Mouse (Mus musculus) MEL (cell line): ENCODE data around the gene Nr3c2.

Experiments
- BHLHE40 ChIP-seq: IDR thresholded peaks from 2 replicates; pipeline ENCODE4 v1.6.1; 2012; ENCODE audit warnings: low read depth, mild to moderate bottlenecking, inconsistent platforms, low read length, improper control_type of control experiment, borderline replicate concordance
- CTCF ChIP-seq, 3 experiments: IDR thresholded peaks in 2 of 3; conservative IDR thresholded peaks in 1 of 3; 2 replicates each; pipeline ENCODE4 v1.5.1; 2011 to 2012; ENCODE audit warnings: low read length in 3 of 3, low read depth in 2 of 3, mild to moderate bottlenecking in 2 of 3, improper control_type of control experiment in 1 of 3, inconsistent platforms in 1 of 3, mixed read lengths in 1 of 3, moderate library complexity in 1 of 3; ENCODE audit not compliant: control insufficient read depth in 1 of 3, insufficient read depth in 1 of 3, poor library complexity in 1 of 3, severe bottlenecking in 1 of 3
- ELF1 ChIP-seq: IDR thresholded peaks from 2 replicates; pipeline ENCODE4 v1.6.1; 2014; ENCODE audit warnings: low read depth, mild to moderate bottlenecking, inconsistent platforms, low read length, improper control_type of control experiment, moderate library complexity
- EP300 ChIP-seq, 2 experiments: IDR thresholded peaks; 2 replicates each; pipeline ENCODE4 v1.6.1; 2011; ENCODE audit warnings: improper control_type of control experiment in 2 of 2, low read length in 2 of 2, low read depth in 1 of 2, mild to moderate bottlenecking in 1 of 2
- ETS1 ChIP-seq: IDR thresholded peaks from 2 replicates; pipeline ENCODE4 v1.6.1; 2012; ENCODE audit warnings: low read depth, mild to moderate bottlenecking, inconsistent platforms, low read length, improper control_type of control experiment, moderate library complexity
- JUND ChIP-seq: IDR thresholded peaks from 2 replicates; pipeline ENCODE4 v1.6.1; 2011; ENCODE audit warnings: low read depth, mild to moderate bottlenecking, improper control_type of control experiment, low read length
- MYC ChIP-seq: IDR thresholded peaks from 2 replicates; pipeline ENCODE4 v1.6.1; 2011; ENCODE audit warnings: low read depth, mild to moderate bottlenecking, low read length, improper control_type of control experiment, moderate library complexity
- POLR2A ChIP-seq, 2 experiments: IDR thresholded peaks; 2 replicates each; pipeline ENCODE4 v1.6.1; 2011 to 2012; ENCODE audit warnings: low read length in 2 of 2, mild to moderate bottlenecking in 2 of 2, control low read depth in 1 of 2, improper control_type of control experiment in 1 of 2, low read depth in 1 of 2, moderate library complexity in 1 of 2; ENCODE audit not compliant: control insufficient read depth in 1 of 2, insufficient read depth in 1 of 2, poor library complexity in 1 of 2
- SMC3 ChIP-seq: IDR thresholded peaks from 2 replicates; pipeline ENCODE4 v1.6.1; 2011; ENCODE audit warnings: low read depth, low read length, improper control_type of control experiment
- TCF12 ChIP-seq: IDR thresholded peaks from 2 replicates; pipeline ENCODE4 v1.6.1; 2014; ENCODE audit warnings: low read depth, mild to moderate bottlenecking, inconsistent platforms, low read length, improper control_type of control experiment, moderate library complexity
- USF1 ChIP-seq: IDR thresholded peaks from 2 replicates; pipeline ENCODE4 v1.6.1; 2014; ENCODE audit warnings: low read depth, mild to moderate bottlenecking, inconsistent platforms, low read length, improper control_type of control experiment, moderate library complexity
- ZKSCAN1 ChIP-seq: IDR thresholded peaks from 2 replicates; pipeline ENCODE4 v1.6.1; 2012; ENCODE audit warnings: low read depth, mild to moderate bottlenecking, inconsistent platforms, low read length, improper control_type of control experiment, moderate library complexity
- ZMIZ1 ChIP-seq: IDR thresholded peaks from 2 replicates; pipeline ENCODE4 v1.6.1; 2012; ENCODE audit warnings: low read depth, mild to moderate bottlenecking, inconsistent platforms, low read length, improper control_type of control experiment, moderate library complexity
- ZNF384 ChIP-seq: IDR thresholded peaks from 2 replicates; pipeline ENCODE4 v1.6.1; 2012; ENCODE audit warnings: low read depth, mild to moderate bottlenecking, inconsistent platforms, low read length, improper control_type of control experiment

DNA sequence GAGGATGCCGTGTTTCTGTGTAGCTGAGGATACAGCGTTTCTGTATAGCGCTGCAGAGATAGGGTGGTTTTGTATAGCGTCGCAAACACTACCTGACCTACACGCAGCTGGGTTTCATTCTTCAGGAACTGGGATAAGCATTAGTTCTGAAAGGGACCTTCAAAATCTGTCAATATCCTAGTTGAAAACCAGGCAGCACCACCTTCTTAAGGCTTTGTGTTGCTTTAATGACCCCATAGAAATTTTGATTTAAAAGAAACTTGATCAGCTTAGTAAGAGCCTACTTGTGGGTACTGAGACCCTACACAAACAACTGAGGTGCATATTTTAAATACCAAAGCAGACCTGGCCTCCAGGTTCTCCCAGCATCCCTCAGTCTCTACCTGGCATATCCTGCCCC, 372.9 kb downstream of the Nr3c2 start:
- no peak for TF ChIP-seq POLR2A (IDR thresholded peaks at IDR 0.05; ENCODE audit: control insufficient read depth in 1 of 2, insufficient read depth in 1 of 2, low read depth in 1 of 2, low read length in 2 of 2, poor library complexity in 1 of 2)
- TF ChIP-seq CTCF (IDR thresholded peaks at IDR 0.05 in 2 of 3, conservative IDR thresholded peaks at IDR 0.05 in 1 of 3; ENCODE audit: control insufficient read depth in 1 of 3, insufficient read depth in 1 of 3, low read depth in 2 of 3, low read length in 3 of 3, poor library complexity in 1 of 3, severe bottlenecking in 1 of 3): no peak
- TF ChIP-seq ZNF384: no peak
- no peak for TF ChIP-seq ZKSCAN1
- TF ChIP-seq SMC3: no peak
- no peak for TF ChIP-seq ZMIZ1
- TF ChIP-seq EP300 (IDR thresholded peaks at IDR 0.05; ENCODE audit: low read depth in 1 of 2, low read length in 2 of 2): no peak
- TF ChIP-seq USF1: no peak
- no peak for TF ChIP-seq ELF1
- TF ChIP-seq MYC: no peak
- no peak for TF ChIP-seq BHLHE40
- TF ChIP-seq ETS1: no peak
- no peak for TF ChIP-seq JUND
- no peak for TF ChIP-seq TCF12
